Mouse (Mus musculus): ENCODE data around the gene Mks1. TPM values are rescaled to one million over a fixed set of nuclear protein-coding genes. Genes with fewer than 3 reads are reported as not detected.

Gene Mks1
- polyA plus RNA-seq, 1 experiment from 2014 or later = 8.3 TPM

- Histone ChIP-seq H3K27me3 (replicated peaks) (peaks cover 31% of the 10 kb centered on the region), H3K36me3 (no peaks in the 10 kb centered on the region), H3K4me2 (no peak overlapping the region), H3K4me3 (no peak overlapping the region), H3K9me3 (no peaks in the 10 kb centered on the region), H3K4me1 (no peaks in the 10 kb centered on the region), H3K9ac (no peak overlapping the region), H3K27ac (replicated peaks) (no peak overlapping the region)
- ATAC-seq (ENCODE audit: extremely low read depth, insufficient number of reproducible peaks, low FRiP score, low TSS enrichment) = no peak
- 78% methylated on average over 9 of the region's 9 CpGs for WGBS
These were observed 26.8 kb downstream of the Mks1 start for GRCm38 (mm10) chr11:87879826-87880225.

- Histone ChIP-seq H3K9me3 (no peaks in the 10 kb centered on the region), H3K4me3 (no peak overlapping the region), H3K4me2 (no peak overlapping the region), H3K27ac (replicated peaks) (no peak overlapping the region), H3K36me3 (no peaks in the 10 kb centered on the region), H3K4me1 (no peaks in the 10 kb centered on the region), H3K27me3 (replicated peaks) (peaks cover 27% of the 10 kb centered on the region), H3K9ac (no peak overlapping the region)
- no peak for ATAC-seq (ENCODE audit: extremely low read depth, insufficient number of reproducible peaks, low FRiP score, low TSS enrichment)
- WGBS = 58% methylated on average over 4 of the region's 4 CpGs
These were observed 28.7 kb downstream of the Mks1 start for GRCm38 (mm10) chr11:87881714-87882113.

- no peaks in the 10 kb centered on the region for H3K4me1 ChIP-seq
- WGBS = 41% methylated on average over 5 of the region's 5 CpGs
- peaks cover 39% of the 10 kb centered on the region for H3K27me3 ChIP-seq (replicated peaks)
- no peak for ATAC-seq (ENCODE audit: extremely low read depth, insufficient number of reproducible peaks, low FRiP score, low TSS enrichment)
- H3K4me3 ChIP-seq = no peak overlapping the region
- H3K9ac ChIP-seq = no peak overlapping the region
- H3K9me3 ChIP-seq = no peaks in the 10 kb centered on the region
- H3K27ac ChIP-seq (replicated peaks) = no peak overlapping the region
- H3K4me2 ChIP-seq = no peak overlapping the region
- no peaks in the 10 kb centered on the region for H3K36me3 ChIP-seq
These were observed 30.5 kb downstream of the Mks1 start for GRCm38 (mm10) chr11:87883493-87883892.

- WGBS = 69% methylated on average over 5 of the region's 5 CpGs
- Histone ChIP-seq H3K4me2 (no peak overlapping the region), H3K27ac (replicated peaks) (no peak overlapping the region), H3K4me3 (no peak overlapping the region), H3K36me3 (no peaks in the 10 kb centered on the region), H3K4me1 (no peaks in the 10 kb centered on the region), H3K27me3 (replicated peaks) (peaks cover 39% of the 10 kb centered on the region), H3K9me3 (no peaks in the 10 kb centered on the region), H3K9ac (no peak overlapping the region)
- no peak for ATAC-seq (ENCODE audit: extremely low read depth, insufficient number of reproducible peaks, low FRiP score, low TSS enrichment)
These were observed 31.8 kb downstream of the Mks1 start for GRCm38 (mm10) chr11:87884856-87885255.

GRCm38 (mm10) chr11:87892168-87892567 is 39.2 kb downstream of the Mks1 start, which contains the start of gene Olfr462:
Gene Olfr462 (minus strand): TSS chr11:87892268.
- Histone ChIP-seq H3K9me3 (no peaks in the 10 kb centered on the region), H3K4me2 (no peak within 1 kb of the TSS), H3K4me3 (no peak within 1 kb of the TSS), H3K27me3 (replicated peaks) (peaks cover 22% of the 10 kb centered on the region), H3K27ac (replicated peaks) (no peak within 1 kb of the TSS), H3K9ac (no peak within 1 kb of the TSS), H3K4me1 (no peaks in the 10 kb centered on the region), H3K36me3 (no peaks in the 10 kb centered on the region)
- 80% methylated on average over 6 of the region's 6 CpGs for WGBS
- no peak for ATAC-seq (ENCODE audit: extremely low read depth, insufficient number of reproducible peaks, low FRiP score, low TSS enrichment)

GRCm38 (mm10) chr11:87897287-87897686 is 44.3 kb downstream of the Mks1 start, which contains the start of gene Olfr463:
Gene Olfr463 (minus strand): TSS chr11:87897387.
- Histone ChIP-seq H3K9me3 (no peaks in the 10 kb centered on the region), H3K4me2 (no peak within 1 kb of the TSS), H3K9ac (no peak within 1 kb of the TSS), H3K4me3 (no peak within 1 kb of the TSS), H3K27ac (replicated peaks) (no peak within 1 kb of the TSS), H3K27me3 (replicated peaks) (peaks cover 20% of the 10 kb centered on the region), H3K36me3 (no peaks in the 10 kb centered on the region), H3K4me1 (no peaks in the 10 kb centered on the region)
- no peak for ATAC-seq (ENCODE audit: extremely low read depth, insufficient number of reproducible peaks, low FRiP score, low TSS enrichment)

GRCm38 (mm10) chr11:87904331-87904730 is 51.3 kb downstream of the Mks1 start:
- Histone ChIP-seq H3K4me2 (no peak overlapping the region), H3K27me3 (replicated peaks) (0 out of 2 replicates have a peak, but pooled peaks cover 7% of the 10 kb centered on the region), H3K9ac (no peak overlapping the region), H3K4me3 (no peak overlapping the region), H3K9me3 (no peaks in the 10 kb centered on the region), H3K36me3 (no peaks in the 10 kb centered on the region), H3K27ac (replicated peaks) (no peak overlapping the region), H3K4me1 (no peaks in the 10 kb centered on the region)
- no peak for ATAC-seq (ENCODE audit: extremely low read depth, insufficient number of reproducible peaks, low FRiP score, low TSS enrichment)
- WGBS = 78% methylated on average over 3 of the region's 3 CpGs

Other genes starting within 250 kb of the Mks1 start
- gene Hsf5, start 236.1 kb upstream of the Mks1 start, polyA plus RNA-seq (2015; fragmentation: Nextera tagmentation; extraction: Ambion mirVana) = 0.05 and 0.13 TPM in 2 replicates
- gene Rnf43, start 190.5 kb upstream of the Mks1 start, polyA plus RNA-seq (2015; fragmentation: Nextera tagmentation; extraction: Ambion mirVana) = 1.3 and 1.6 TPM in 2 replicates
- gene Supt4a, start 115.7 kb upstream of the Mks1 start, polyA plus RNA-seq (2015; fragmentation: Nextera tagmentation; extraction: Ambion mirVana) = 104 and 115 TPM in 2 replicates
- gene Tspoap1, start 92.7 kb upstream of the Mks1 start, polyA plus RNA-seq (2015; fragmentation: Nextera tagmentation; extraction: Ambion mirVana) = 0.47 and 0.51 TPM in 2 replicates
- 2.1 and 8.2 TPM in 2 replicates for gene Mpo, start 59.6 kb upstream of the Mks1 start, polyA plus RNA-seq (2015; fragmentation: Nextera tagmentation; extraction: Ambion mirVana)
- gene Lpo, start 24.9 kb upstream of the Mks1 start, polyA plus RNA-seq (2015; fragmentation: Nextera tagmentation; extraction: Ambion mirVana) = 0.08 TPM in 1 of 2 replicates, not detected in the other
- 0.15 TPM in 2 replicates for gene Epx, start 22.3 kb downstream of the Mks1 start, polyA plus RNA-seq (2015; fragmentation: Nextera tagmentation; extraction: Ambion mirVana)
- gene Olfr462, start 39.1 kb downstream of the Mks1 start, polyA plus RNA-seq (2015; fragmentation: Nextera tagmentation; extraction: Ambion mirVana) = not detected in 2 replicates
- not detected in 2 replicates for gene Olfr463, start 44.2 kb downstream of the Mks1 start, polyA plus RNA-seq (2015; fragmentation: Nextera tagmentation; extraction: Ambion mirVana)
- gene Olfr464, start 67.8 kb downstream of the Mks1 start, polyA plus RNA-seq (2015; fragmentation: Nextera tagmentation; extraction: Ambion mirVana) = not detected in 2 replicates
- gene Dynll2, start 134.3 kb downstream of the Mks1 start, polyA plus RNA-seq (2015; fragmentation: Nextera tagmentation; extraction: Ambion mirVana) = 19.1 and 19.7 TPM in 2 replicates
- 170 and 175 TPM in 2 replicates for gene Srsf1, start 194.2 kb downstream of the Mks1 start, polyA plus RNA-seq (2015; fragmentation: Nextera tagmentation; extraction: Ambion mirVana)
- gene Vezf1, start 215.1 kb downstream of the Mks1 start, polyA plus RNA-seq (2015; fragmentation: Nextera tagmentation; extraction: Ambion mirVana) = 21.9 and 22.1 TPM in 2 replicates
- gene Cuedc1, start 244.8 kb downstream of the Mks1 start, polyA plus RNA-seq (2015; fragmentation: Nextera tagmentation; extraction: Ambion mirVana) = 16.8 and 18.1 TPM in 2 replicates

Measured in heart, embryonic 13.5 days (tissue).